Mouse (Mus musculus): ENCODE measurements around the gene Nelfe. TPM values are rescaled to one million over a fixed set of nuclear protein-coding genes. Genes with fewer than 3 reads are reported as not detected.
"Not testable (repeated sequence)": the region's sequence is repeated elsewhere in the genome, so short reads cannot be mapped to it uniquely, and the experiment has no call there.

The Nelfe gene
- polyA plus RNA-seq, 1 experiment from 2014 or later: 114 TPM

DNA sequence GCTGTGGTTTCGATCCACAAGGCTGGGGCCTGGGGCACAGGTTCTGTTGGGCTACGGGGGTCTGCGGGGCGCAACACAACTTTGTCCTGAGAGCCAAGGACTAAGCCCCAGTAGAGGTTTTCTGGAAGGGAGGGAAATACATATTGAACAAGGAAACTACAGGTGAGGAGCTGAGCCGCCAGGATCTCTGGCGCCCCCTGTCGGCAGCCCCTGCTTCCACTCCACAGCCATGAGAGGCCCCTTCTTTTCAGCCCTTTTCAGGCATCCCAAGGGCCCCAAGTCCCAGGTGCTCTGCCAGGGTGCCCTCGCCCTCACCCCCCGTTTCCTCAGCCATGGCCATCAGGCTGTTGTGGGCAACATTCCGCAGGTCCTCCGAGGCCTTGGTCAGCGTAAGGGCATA lies 36.4 kb upstream of the Nelfe start:
- H3K27me3 ChIP-seq; H3K9me3 ChIP-seq (replicated peaks); H3K36me3 ChIP-seq; H3K9ac ChIP-seq; ATAC-seq (ENCODE audit: insufficient number of reproducible peaks, low FRiP score, low TSS enrichment, low read depth); H3K4me1 ChIP-seq; H3K27ac ChIP-seq (replicated peaks); H3K4me3 ChIP-seq (replicated peaks); H3K4me2 ChIP-seq (replicated peaks): not testable (repeated sequence)
- 59% methylated on average over 12 of the region's 12 CpGs for WGBS

DNA sequence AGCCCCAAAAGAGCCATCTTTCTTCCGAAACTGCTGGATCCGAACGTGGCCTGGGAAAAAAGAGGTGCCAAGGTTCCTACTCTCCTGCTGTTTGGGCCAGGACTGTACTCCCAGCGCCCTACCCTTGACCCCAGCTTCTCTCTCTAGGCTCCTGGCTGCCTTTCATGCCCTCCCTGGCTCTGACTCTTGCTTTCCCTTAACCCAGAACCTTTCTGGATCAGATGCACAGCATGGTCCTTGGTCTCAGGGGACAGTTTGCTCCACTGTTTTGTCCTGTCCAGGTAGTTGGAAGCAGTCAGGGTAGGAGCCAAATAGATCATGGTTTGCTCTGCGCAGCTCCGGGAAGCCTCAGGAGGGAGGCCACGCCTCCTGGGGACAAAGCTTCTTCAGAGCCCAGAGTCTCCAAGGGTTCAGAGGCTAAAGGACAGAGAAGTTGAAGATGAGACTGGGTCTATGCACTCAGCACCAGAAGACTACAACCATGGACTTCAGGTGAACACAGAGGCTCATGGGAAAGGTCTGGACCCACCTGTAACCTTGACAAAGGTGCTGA lies 35.3 kb upstream of the Nelfe start:
- H3K4me3 ChIP-seq (replicated peaks): no peak overlapping the region
- no peaks in the 10 kb centered on the region for H3K36me3 ChIP-seq
- no peaks in the 10 kb centered on the region for H3K4me1 ChIP-seq
- no peak for ATAC-seq (ENCODE audit: insufficient number of reproducible peaks, low FRiP score, low TSS enrichment, low read depth)
- H3K27ac ChIP-seq (replicated peaks): no peak overlapping the region
- 83% methylated on average over 7 of the region's 7 CpGs for WGBS
- no peaks in the 10 kb centered on the region for H3K27me3 ChIP-seq
- H3K9ac ChIP-seq: no peak overlapping the region
- H3K4me2 ChIP-seq (replicated peaks): no peak overlapping the region
- no peaks in the 10 kb centered on the region for H3K9me3 ChIP-seq (replicated peaks)

GRCm38 (mm10) chr17:34830776-34831175 lies 19.4 kb upstream of the Nelfe start:
- H3K4me3 ChIP-seq (replicated peaks); H3K27me3 ChIP-seq; H3K9ac ChIP-seq; H3K9me3 ChIP-seq (replicated peaks); H3K4me1 ChIP-seq; H3K27ac ChIP-seq (replicated peaks); ATAC-seq (ENCODE audit: insufficient number of reproducible peaks, low FRiP score, low TSS enrichment, low read depth); H3K4me2 ChIP-seq (replicated peaks): not testable (repeated sequence)
- 88% methylated on average over 1 of the region's 1 CpGs for WGBS
- peaks cover 70% of the 10 kb centered on the region for H3K36me3 ChIP-seq

GRCm38 (mm10) chr17:34836155-34836855 lies 13.9 kb upstream of the Nelfe start:
- no peaks in the 10 kb centered on the region for H3K27me3 ChIP-seq
- peak overlapping the region; percentile 73 for H3K9ac ChIP-seq
- WGBS: 3% methylated on average over 48 of the region's 48 CpGs
- peaks cover 24% of the 10 kb centered on the region for H3K4me1 ChIP-seq
- ATAC-seq (ENCODE audit: insufficient number of reproducible peaks, low FRiP score, low TSS enrichment, low read depth): peak; percentile 65
- H3K9me3 ChIP-seq (replicated peaks): no peaks in the 10 kb centered on the region
- H3K4me2 ChIP-seq (replicated peaks): peak overlapping the region; percentile 99
- H3K4me3 ChIP-seq (replicated peaks): peak overlapping the region; percentile 86
- peaks cover 45% of the 10 kb centered on the region for H3K36me3 ChIP-seq
- peak overlapping the region; percentile 86 for H3K27ac ChIP-seq (replicated peaks)

- Histone ChIP-seq H3K27ac (replicated peaks) (peak within 1 kb of the TSS; percentile 86), H3K9ac (peak within 1 kb of the TSS; percentile 73), H3K27me3 (no peaks in the 10 kb centered on the region), H3K36me3 (peaks cover 48% of the 10 kb centered on the region), H3K4me3 (replicated peaks) (peak within 1 kb of the TSS; percentile 86), H3K9me3 (replicated peaks) (no peaks in the 10 kb centered on the region), H3K4me2 (replicated peaks) (peak within 1 kb of the TSS; percentile 99), H3K4me1 (peaks cover 24% of the 10 kb centered on the region)
- WGBS: under 1% methylated on average over 40 of the region's 40 CpGs
- ATAC-seq (ENCODE audit: insufficient number of reproducible peaks, low FRiP score, low TSS enrichment, low read depth): peak; percentile 90
Measured at GRCm38 (mm10) chr17:34836856-34837221, 13.4 kb upstream of the Nelfe start, which contains the start of the genes Stk19 and Dxo. TSS of gene Stk19 (minus strand) at chr17:34836945. TSS of gene Dxo (plus strand) at chr17:34837019.

GRCm38 (mm10) chr17:34837464-34838324 lies 12.5 kb upstream of the Nelfe start:
- 36% methylated on average over 43 of the region's 43 CpGs for WGBS
- no peak for ATAC-seq (ENCODE audit: insufficient number of reproducible peaks, low FRiP score, low TSS enrichment, low read depth)
- peaks cover 24% of the 10 kb centered on the region for H3K4me1 ChIP-seq
- H3K27me3 ChIP-seq: no peaks in the 10 kb centered on the region
- H3K4me3 ChIP-seq (replicated peaks): peak overlapping the region; percentile 86
- peaks cover 50% of the 10 kb centered on the region for H3K36me3 ChIP-seq
- peak overlapping the region; percentile 86 for H3K27ac ChIP-seq (replicated peaks)
- H3K9ac ChIP-seq: peak overlapping the region; percentile 73
- peak overlapping the region; percentile 99 for H3K4me2 ChIP-seq (replicated peaks)
- H3K9me3 ChIP-seq (replicated peaks): no peaks in the 10 kb centered on the region

DNA sequence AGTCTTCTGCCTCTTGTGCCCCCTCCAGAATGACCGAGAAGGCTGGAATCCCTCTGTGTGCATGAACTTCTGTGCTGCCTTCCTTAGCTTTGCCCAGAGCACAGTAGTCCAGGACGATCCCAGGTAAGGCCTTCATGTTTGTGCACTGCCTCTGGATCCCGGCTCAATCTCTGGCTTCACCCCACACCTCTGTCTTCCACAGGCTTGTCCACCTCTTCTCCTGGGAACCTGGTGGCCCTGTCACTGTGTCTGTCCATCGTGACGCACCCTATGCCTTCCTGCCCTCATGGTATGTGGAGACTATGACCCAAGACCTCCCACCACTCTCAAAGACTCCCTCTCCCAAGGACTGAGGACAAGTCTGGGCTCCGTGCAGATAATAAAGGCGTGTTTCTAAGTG lies 11.4 kb upstream of the Nelfe start:
- 89% methylated on average over 7 of the region's 7 CpGs for WGBS
- Histone ChIP-seq H3K4me1 (peaks cover 24% of the 10 kb centered on the region), H3K27me3 (no peaks in the 10 kb centered on the region), H3K4me3 (replicated peaks) (no peak overlapping the region), H3K4me2 (replicated peaks) (no peak overlapping the region), H3K9me3 (replicated peaks) (no peaks in the 10 kb centered on the region), H3K9ac (no peak overlapping the region), H3K27ac (replicated peaks) (no peak overlapping the region), H3K36me3 (peaks cover 54% of the 10 kb centered on the region)
- no peak for ATAC-seq (ENCODE audit: insufficient number of reproducible peaks, low FRiP score, low TSS enrichment, low read depth)

- Histone ChIP-seq H3K9ac (no peak overlapping the region), H3K36me3 (peaks cover 73% of the 10 kb centered on the region), H3K27me3 (no peaks in the 10 kb centered on the region), H3K4me1 (peaks cover 20% of the 10 kb centered on the region), H3K4me2 (replicated peaks) (no peak overlapping the region), H3K9me3 (replicated peaks) (no peaks in the 10 kb centered on the region), H3K4me3 (replicated peaks) (no peak overlapping the region), H3K27ac (replicated peaks) (no peak overlapping the region)
- 82% methylated on average over 6 of the region's 6 CpGs for WGBS
- ATAC-seq (ENCODE audit: insufficient number of reproducible peaks, low FRiP score, low TSS enrichment, low read depth): no peak
Measured at GRCm38 (mm10) chr17:34840736-34841307, 9.4 kb upstream of the Nelfe start.

- Histone ChIP-seq H3K9me3 (replicated peaks) (no peaks in the 10 kb centered on the region), H3K36me3 (peaks cover 82% of the 10 kb centered on the region)
- 93% methylated on average over 13 of the region's 13 CpGs for WGBS
Measured at GRCm38 (mm10) chr17:34844884-34845283, 5.3 kb upstream of the Nelfe start.

GRCm38 (mm10) chr17:34847192-34847591 lies 3.0 kb upstream of the Nelfe start:
- Histone ChIP-seq H3K36me3 (peaks cover 60% of the 10 kb centered on the region), H3K4me1 (peaks cover 23% of the 10 kb centered on the region), H3K4me3 (replicated peaks) (no peak overlapping the region), H3K27me3 (no peaks in the 10 kb centered on the region), H3K9me3 (replicated peaks) (no peaks in the 10 kb centered on the region), H3K27ac (replicated peaks) (no peak overlapping the region), H3K9ac (no peak overlapping the region), H3K4me2 (replicated peaks) (no peak overlapping the region)
- 83% methylated on average over 6 of the region's 6 CpGs for WGBS
- ATAC-seq (ENCODE audit: insufficient number of reproducible peaks, low FRiP score, low TSS enrichment, low read depth): no peak

More at GRCm38 (mm10) chr17:34844884-34845283, 5.3 kb upstream of the Nelfe start:
- Histone ChIP-seq H3K4me2 (replicated peaks) (no peak overlapping the region), H3K27me3 (no peaks in the 10 kb centered on the region), H3K4me3 (replicated peaks) (no peak overlapping the region), H3K27ac (replicated peaks) (no peak overlapping the region), H3K9ac (no peak overlapping the region), H3K4me1 (peaks cover 7% of the 10 kb centered on the region)
- no peak for ATAC-seq (ENCODE audit: insufficient number of reproducible peaks, low FRiP score, low TSS enrichment, low read depth)

GRCm38 (mm10) chr17:34847615-34848014 lies 2.6 kb upstream of the Nelfe start:
- no peaks in the 10 kb centered on the region for H3K9me3 ChIP-seq (replicated peaks)
- no peak overlapping the region for H3K4me3 ChIP-seq (replicated peaks)
- peaks cover 24% of the 10 kb centered on the region for H3K4me1 ChIP-seq
- no peak for ATAC-seq (ENCODE audit: insufficient number of reproducible peaks, low FRiP score, low TSS enrichment, low read depth)
- H3K27ac ChIP-seq (replicated peaks): no peak overlapping the region
- H3K4me2 ChIP-seq (replicated peaks): no peak overlapping the region
- 89% methylated on average over 7 of the region's 7 CpGs for WGBS
- peaks cover 60% of the 10 kb centered on the region for H3K36me3 ChIP-seq
- H3K27me3 ChIP-seq: no peaks in the 10 kb centered on the region
- H3K9ac ChIP-seq: no peak overlapping the region

Data from embryonic facial prominence, embryonic 15.5 days (tissue).